Mouse (Mus musculus) liver (tissue): ENCODE measurements around the gene Nxf2.

Source experiments
- DNase-seq: peaks from one replicate; pipeline ENCODE4 v3.0.0-alpha.2; 2020; ENCODE audit warnings: mixed read lengths

The Nxf2 gene

DNA sequence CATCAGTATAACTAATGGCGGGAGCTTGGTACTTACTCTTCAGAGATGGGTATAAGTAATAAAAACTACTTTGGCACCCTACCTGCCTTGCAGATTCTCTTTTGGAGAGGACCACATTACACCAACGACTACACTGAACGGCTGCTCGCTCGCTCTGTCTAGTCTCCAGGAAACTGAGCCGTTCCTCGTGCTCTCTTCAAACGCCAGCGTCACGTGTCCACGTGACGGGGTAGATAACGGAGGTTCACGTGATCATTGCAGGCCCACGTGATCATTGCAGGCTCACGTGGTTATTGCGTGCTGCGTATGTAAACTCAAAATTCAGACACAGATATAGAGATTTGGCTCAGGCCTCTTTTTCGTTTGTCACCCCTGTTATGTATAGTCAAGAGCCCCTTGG lies at the start of gene Nxf2:
Gene Nxf2, minus strand, starts transcription at position 209 of the 400 bp plus-strand sequence.
- no peak for DNase-seq

DNA sequence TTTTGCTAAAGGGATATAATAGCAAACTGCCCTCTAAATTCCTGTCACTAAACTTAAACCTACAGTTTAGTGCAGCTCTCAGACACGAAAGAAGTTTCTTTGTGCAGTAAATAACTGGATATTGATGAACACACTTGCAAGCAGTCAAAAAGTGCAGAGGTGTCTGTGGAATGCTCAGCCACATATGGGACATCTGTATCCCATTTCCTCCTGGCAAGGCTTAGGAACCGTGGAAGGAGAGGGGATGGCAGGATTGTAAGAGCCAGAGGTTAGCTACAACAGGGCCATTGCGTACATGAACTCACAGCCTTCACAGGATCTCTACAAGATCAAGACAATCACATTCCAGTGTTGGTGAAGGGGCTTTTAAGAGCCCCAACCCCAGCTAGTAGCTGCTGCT lies 46.8 kb upstream of the Nxf2 start:
- DNase-seq, result no peak

DNA sequence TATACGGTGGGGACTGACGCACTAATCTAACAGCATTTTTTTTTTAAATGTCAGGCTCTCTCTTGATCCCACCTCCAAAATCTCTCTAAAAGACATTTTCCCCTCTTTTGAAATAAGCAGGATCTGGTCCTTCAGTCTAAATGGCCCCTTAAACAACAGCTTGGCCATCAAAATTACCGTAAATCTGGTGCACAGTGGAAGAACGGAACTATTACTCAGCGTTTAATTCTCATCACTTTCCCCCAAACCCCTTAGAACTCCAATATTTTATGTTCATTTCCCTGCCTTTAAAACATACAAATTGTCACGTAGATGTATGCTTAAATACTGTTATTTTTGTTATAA lies 44.9 kb upstream of the Nxf2 start:
- no peak for DNase-seq

DNA sequence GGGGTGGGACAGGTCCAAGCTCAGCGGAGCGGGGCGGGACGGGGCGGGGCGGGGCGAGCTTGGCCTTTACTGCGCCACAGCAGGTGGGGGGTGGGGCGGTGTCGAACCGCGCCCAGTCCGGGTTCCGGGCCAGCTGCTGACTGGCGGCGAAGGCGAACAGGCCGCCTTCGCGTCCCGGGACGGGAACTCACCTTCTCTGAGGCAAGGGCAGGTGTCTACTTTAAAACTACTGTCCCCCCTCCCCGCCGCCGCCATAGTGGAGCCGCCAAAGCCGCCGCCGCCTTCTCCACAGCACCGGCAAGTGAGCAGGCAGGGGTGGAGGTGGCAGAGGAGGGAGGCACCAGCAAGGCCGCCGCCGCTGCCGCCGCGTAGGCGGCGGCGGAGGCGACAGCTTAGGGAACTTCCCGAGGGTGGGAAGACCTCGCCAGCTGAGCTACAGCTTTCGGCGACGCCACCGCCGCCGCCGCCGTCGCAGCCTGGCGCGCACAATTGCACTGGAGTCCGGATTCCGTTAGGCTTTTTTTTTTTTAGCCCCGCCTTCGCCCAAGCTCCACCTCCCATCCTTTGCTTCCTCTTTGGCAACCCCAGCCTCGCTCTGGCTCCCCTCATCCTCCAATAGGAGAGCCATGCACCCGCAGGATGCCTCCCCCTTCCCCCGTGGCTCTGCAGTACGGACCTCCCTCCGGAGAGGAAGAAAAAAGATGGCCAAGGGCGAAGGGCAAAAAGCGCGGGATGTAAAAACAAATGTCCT lies 44.3 kb upstream of the Nxf2 start, which contains the start of gene Zmat1:
Gene Zmat1, minus strand, starts transcription at position 490 of the 751 bp plus-strand sequence.
- DNase-seq, result peak; percentile 90

DNA sequence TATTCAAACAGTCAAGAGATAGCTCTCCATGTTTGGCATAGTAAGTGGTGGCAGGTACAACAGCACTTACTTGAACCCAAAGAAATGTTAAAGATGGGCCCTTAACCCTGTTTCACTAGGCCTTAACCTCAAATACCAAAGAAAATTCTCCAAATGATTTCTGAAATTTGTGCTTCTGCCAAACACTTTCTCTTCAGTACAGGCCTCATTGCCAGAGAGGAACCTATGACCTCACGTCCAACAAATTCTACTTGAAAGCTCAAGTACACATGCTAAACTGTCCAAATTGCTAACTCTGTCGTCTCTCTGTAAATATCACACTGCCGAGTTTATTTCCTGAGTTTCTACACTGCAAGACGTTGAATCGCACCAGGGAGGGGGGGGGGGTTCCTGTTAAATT lies 43.5 kb upstream of the Nxf2 start:
- DNase-seq, result no peak

DNA sequence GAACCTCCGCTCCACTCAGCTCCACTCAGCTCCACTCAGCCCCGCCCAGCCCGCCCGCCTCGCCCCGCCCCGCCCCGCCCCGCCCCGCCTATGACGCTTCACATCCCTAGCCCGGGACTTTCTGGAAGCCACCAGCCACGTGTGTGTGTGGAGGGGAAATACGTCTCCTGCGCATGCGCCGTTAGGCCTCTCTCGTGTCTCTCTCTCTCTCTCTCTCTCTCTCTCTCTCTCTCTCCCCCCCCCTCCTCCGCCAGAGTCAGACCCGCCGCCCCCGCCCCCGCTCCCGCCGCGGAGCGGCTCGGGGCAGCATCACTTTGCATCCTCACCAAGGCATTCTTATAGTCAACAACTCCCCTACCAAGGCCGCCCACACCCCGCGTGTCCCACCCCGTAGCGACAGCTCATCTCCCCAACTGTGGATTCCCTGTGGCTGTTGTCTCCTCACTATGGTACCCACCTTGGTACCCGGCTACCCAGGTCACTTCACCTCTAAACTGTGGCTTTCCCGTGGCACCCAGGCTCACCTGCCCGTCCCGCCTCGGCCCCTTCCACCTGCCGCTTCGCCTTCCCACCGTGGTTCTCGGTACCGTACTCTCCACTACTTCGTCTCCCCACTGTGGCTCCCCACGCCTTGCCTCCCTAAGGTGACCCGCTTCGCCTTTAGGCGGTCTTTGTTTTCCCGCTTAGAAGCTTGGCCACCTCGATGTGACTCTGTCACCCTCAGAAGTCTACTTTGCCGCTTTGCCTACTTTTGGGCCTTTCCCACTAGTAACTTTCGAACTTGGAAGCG lies 1.1 kb downstream of the Nxf2 start:
- peak; percentile 77 for DNase-seq

DNA sequence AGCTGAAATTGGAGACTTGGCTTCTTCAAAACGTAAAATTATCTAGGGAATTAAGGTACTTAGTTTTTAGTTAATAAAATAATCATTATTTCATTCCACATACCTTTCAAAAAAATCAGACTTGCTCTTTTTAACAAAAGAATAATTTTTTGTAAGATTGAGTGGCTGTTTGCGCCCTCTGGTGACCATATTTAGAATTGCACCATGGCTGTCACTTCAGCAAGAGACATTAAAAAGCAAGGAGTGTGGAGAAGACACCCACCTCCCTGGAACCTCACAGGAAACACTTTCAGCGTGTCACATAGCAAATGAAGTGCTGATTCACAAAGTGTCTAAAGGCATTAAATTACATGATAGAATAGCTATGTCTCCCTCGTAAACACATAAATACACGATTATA lies 34.2 kb downstream of the Nxf2 start:
- DNase-seq, result peak; percentile 40

DNA sequence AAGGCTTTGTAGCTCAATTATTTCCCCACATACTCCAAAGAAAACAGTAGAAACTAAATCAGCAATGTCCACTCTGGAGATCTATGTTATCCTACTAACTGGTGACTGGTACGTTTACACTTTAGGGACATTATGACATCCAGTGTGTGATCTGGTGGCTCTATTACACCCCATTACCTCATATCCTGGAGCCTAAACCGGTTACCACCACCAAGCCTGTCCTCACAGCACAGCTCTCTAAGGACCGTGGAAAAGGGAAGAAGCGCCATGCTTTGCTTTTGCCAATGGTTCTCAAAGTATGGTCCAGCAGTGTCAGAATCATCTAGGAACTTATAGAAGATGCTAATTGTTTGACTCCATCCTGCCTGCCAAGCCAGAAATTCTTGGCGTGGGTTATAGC lies 34.6 kb downstream of the Nxf2 start:
- DNase-seq, result no peak

DNA sequence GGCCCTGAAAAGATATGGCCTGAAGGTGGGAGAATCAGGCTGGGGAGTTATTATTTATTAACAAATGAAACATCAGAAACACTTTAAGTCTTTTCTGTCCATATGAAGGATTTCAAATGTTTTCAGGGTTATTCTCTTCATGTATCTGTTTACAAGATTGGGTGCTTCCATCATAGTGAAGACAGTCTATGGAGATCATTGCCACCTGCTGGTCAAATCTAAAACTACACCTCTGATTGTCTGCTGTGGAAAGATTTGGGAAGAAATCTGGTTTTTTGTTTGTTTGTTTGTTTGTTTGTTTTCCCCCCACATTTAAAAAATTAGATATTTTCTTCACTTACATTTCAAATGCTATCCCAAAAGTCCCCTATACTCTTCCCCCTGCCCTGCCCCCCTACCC lies 39.5 kb downstream of the Nxf2 start:
- DNase-seq, result peak; percentile 25

DNA sequence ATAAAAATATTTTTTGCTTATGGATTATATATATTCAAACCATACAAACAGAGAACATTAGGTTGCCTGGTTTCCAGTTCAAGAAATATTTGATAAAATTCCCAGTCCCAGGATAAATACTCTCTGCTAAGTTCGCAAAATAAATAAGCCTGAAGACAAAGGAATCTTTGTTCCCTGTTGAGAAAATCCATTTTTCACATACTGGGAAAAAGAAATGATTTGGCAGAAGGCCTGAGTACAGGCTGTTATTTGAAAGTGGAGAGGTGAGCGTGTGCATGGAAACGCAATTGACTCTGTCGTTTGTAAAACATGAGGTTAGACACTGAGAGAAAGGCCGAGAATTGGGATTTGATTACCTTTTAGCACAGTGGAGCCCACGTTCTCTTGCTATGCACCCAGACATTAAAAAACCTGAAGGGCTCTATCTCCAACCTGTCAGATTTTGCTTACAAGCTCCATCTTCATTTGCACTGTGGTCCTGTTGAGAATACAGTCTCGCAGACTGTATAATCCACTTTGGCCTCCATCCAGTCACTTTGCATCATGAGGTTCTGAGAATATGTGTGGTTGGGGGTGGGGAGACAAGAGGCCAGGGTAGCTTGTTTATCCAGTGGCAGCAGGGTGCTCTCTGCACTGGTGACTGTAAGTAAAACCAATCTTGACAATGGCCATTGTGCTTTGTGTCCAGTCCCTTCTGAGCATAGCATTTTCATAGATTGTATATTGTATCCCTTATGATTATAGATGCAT lies 40.7 kb downstream of the Nxf2 start:
- DNase-seq, result no peak

DNA sequence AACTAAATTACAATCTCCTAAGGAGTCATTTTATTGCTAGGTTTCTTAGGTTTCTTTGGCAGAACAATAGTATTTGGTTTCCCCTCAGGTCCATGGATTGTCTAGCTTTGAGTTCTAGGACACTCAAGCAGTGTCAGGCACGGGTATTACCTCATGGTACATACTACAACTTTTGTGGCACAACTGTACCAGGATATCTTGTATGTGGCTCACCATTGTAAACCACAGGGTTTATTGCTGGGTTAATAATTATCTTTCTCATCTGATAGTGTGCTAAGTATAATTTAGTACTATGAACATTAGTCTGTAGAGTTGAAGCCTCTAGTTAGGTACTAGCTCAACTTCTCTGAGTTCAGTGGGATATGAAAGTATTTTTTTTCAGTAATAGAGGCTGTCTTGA lies 45.3 kb downstream of the Nxf2 start:
- no peak for DNase-seq

DNA sequence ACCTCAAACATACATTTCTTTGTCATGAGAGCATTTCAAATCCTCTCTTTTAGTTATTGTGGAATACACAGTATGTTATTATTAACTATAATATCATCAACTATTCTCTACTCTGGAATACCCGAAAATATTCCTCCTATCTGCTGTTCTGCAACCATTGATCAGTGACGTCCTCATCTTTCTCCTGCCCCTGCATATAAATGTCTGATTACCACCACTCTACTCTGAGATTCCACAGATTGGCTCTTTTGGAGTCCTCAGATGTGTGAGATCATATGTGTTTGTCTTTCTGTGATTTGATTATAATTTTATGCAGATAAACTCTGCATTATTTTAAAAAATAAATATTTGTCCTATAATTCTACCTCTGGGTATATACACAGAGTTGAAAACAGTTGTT lies 48.8 kb downstream of the Nxf2 start:
- no peak for DNase-seq

DNA sequence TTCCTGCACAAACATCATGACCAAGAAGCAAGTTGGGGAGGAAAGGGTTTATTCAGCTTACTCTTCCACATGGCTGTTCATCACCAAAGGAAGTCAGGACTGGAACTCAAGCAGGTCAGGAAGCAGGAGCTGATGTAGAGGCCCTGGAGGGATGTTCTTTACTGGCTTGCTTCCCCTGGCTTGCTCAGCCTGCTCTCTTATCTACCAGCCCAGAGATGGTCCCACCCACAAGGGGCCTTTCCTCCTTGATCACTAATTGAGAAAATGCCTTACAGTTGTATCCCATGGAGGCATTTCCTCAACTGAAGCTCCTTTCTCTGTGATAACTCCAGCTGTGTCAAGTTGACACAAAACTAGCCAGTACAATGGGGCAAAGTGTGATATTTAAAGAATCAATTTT lies 49.2 kb downstream of the Nxf2 start:
- peak; percentile 62 for DNase-seq

DNA sequence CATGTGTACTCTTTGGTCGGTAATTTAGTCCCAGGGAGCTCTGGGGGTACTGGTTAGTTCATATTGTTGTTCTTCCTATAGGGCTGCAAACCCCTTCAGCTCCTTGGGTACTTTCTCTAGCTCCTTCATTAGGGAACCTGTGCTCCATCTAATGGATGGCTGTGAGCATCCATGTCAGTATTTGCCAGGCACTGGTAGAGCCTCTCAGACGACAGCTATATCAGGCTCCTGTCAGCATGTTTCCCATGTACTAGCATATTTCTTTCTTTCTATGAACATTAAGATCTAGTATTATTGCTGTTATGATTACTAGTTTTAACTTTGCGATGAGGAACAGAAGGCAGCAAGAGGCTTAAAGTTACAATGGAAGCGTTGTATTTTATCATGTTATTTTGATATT lies 49.7 kb downstream of the Nxf2 start:
- no peak for DNase-seq

DNA sequence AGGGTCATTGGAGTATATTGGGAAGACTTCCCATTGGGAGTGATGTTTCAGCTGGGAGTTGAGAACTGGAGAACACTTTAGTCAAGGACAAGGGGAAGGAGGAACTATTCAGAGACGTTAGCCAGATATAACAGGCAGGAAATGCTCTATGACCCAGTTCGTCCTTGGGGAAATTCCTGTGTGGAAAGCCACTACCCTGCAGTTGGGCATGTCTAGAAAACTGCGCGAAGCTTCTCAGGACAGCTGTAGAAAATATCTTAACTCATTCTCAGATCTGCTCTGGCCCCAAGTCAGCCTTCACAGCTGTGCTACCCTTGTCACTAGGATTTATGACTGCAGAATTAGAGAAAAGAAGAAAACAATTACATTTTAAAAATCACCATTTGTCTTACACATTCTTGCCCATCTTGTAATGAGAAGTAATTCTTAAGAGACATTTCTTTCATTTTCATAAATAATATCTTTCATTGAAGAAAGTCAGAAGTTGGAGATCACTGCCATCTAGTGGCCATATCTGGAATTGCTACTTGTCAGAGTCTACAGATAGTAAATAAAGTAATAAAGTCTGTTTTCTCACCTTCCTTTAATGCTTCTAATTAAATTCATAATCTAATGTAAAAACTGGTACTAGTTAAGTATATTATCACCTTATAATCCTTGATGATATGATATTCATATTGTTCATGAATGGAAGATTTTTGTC lies 51.2 kb downstream of the Nxf2 start:
- DNase-seq, result peak; percentile 23

DNA sequence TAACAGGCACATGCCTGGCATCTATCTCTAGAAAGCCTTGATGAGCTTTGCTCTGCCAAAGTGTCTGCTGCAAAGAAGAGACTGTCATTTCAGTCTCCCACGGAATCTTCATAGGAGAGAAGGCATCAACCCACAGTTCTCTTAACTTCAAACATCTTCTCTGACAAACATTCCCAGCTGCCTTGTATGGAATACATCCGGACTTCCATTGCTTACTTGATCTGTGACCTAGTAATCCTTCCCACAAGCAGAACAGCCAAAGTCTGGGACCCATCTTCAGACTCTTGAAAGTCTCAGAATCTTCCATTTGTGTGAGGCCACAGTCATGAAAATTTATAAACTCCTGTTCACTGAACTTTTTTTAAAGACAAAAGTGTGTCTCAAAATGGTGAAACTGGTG lies 51.7 kb downstream of the Nxf2 start:
- no peak for DNase-seq

DNA sequence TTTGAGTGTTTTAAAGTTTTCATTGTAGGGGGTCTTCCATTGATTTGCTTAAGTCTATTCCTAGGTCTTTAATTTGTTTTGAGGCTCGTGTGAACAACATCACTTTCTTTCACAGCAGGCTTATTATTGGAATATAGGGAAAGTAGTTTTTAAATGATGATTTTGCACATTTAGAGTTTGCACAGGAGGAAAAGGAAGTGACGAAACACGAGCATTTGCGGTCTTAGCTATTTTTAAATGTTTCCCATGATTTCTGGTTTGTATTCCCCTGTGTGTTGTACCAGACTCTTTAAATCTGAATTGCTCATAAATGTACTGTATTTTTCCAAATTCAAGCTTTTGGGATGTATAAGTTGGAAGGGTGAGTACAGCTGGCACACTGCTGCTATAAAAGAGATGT lies 54.2 kb downstream of the Nxf2 start:
- DNase-seq, result no peak
